Mouse (Mus musculus): ENCODE measurements around the gene Bcl2.
"Not testable (repeated sequence)": the region's sequence is repeated elsewhere in the genome, so short reads cannot be mapped to it uniquely, and the experiment has no call there.

Gene Bcl2

GRCm38 (mm10) chr1:106713621-106714529 is at the start of gene Bcl2:
Bcl2 (minus strand) TSS chr1:106714274.
- DNase-seq (ENCODE audit: low spot score in 2 of 2) = peak; percentile 52 to 62

DNA sequence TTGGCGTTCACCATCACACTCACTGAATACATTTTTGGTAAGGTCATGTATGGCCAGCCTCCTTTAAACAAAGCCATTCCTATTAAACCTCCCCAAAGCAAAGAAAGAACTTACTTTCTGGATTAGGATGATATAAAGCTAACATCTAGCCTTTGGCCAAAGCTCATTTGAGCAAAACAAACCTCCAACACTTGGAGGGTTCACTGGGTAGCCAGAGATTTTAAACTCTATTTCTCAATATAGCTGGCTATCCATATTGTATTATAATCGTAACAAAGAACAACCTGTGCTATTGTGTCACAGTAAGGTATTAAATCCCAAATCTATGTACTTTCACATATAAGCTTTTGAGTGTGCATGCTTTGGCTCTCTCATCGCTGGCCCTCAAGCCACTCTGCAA is 46.7 kb upstream of the Bcl2 start:
- no peak for DNase-seq (ENCODE audit: low spot score in 2 of 2)

GRCm38 (mm10) chr1:106759572-106760435 is 45.7 kb upstream of the Bcl2 start, which contains the start of gene Kdsr:
Kdsr (minus strand) TSS chr1:106759727.
- DNase-seq (ENCODE audit: low spot score in 2 of 2) = peak; percentile 92 to 93

- peak in 1 of 2 experiments; percentile 6 for DNase-seq (ENCODE audit: low spot score in 2 of 2)
Observed at GRCm38 (mm10) chr1:106758734-106759571, 44.9 kb upstream of the Bcl2 start.

- DNase-seq (ENCODE audit: low spot score in 2 of 2) = no peak
Observed at GRCm38 (mm10) chr1:106756633-106757032, 42.6 kb upstream of the Bcl2 start.

GRCm38 (mm10) chr1:106752013-106752412 is 37.9 kb upstream of the Bcl2 start:
- DNase-seq (ENCODE audit: low spot score in 2 of 2) = no peak

- no peak for DNase-seq (ENCODE audit: low spot score in 2 of 2)
Observed at GRCm38 (mm10) chr1:106750656-106751055, 36.6 kb upstream of the Bcl2 start.

DNA sequence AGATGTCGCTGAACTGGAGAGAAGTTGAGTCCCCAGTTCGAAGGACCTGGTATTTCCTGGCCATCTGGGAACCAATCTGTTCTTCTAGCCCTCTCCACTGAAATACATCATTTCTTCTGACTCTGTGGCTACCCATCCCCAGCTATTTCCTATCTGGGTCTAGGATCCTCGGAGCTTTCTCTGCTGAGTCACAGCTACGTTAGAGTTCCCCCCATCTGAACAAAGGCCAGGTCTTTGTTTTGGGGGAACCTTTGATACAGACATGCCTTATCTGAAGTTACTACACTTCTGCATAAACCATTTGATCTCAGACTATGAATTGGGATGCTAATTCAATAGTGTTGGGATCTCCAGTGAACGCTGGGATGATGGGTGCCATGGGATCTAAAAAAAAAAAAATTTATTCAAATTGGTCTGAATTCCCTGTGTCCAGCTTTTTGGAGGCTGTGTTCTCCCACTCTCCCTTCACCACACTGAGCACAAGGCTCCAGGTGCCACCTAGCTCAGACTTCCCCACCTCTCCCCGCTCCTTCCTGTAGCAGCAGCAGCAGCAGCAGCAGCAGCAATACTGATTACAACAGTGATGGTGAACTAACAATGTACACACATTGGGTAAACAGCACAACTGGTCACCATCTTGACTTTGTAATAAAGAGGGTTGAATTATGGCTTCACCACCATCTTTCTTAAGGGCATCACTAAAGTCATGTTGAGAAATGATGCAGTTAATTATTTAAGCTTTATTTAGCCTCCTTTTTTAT is 34.7 kb upstream of the Bcl2 start:
- DNase-seq (ENCODE audit: low spot score in 2 of 2) = no peak

DNA sequence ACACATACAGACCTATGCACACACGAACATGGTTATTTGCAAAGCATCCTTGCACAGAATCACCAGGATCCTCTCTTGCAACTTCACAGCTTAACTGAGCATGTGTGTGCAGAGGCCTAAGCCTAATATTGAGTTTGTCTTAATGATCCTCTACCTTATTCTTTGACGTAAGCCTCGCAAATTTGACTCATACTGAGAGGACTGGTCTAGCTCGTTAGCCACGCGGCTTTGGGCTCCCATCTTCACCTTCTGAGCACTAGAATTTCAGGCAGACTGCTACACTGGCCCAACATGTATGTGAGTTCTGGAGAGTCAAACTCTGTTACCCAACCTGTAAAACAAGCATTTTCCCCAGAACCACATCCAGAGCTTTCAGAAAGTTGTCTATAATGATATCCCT is 28.9 kb upstream of the Bcl2 start:
- DNase-seq (ENCODE audit: low spot score in 2 of 2) = no peak

GRCm38 (mm10) chr1:106740735-106741134 is 26.7 kb upstream of the Bcl2 start:
- DNase-seq (ENCODE audit: low spot score in 2 of 2) = no peak

DNA sequence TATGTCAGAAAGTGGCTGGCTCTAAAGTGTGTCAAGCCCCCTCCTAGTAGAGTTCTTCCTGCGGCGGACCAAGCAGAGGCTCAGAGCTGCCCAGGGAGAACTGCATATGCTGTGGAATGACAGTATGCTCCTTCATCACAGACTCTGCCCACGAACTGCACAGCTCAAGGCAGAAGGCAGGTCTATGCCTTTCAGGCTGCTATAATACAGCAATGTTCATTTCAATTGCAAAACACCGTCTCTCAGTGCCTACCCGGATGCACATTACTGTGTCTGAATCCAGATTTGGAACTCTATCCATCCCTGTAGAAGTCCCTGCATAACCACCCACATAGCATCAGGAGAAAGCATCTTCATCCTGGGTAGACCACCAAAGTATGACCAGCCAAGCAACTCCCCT is 25.7 kb upstream of the Bcl2 start:
- no peak for DNase-seq (ENCODE audit: low spot score in 2 of 2)

DNA sequence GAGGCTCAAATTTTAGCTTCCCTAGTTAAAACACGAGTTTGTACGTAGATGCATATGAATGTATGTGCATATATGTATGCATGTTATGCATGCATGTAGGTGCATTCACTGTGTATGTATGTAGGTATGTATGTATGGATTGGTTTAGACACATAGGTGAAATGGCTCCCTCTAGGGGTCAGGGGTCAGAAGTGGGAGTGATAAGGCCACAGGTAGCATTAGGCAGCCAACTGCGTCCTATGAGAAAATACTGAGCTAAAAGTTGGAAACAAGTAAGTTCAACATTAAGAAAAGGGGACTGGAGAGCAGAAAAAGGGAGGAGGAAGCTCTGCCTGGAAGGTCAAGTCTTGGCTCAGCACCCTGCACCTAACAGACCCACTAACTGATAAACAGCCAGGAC is 24.0 kb upstream of the Bcl2 start:
- no peak for DNase-seq (ENCODE audit: low spot score in 2 of 2)

DNA sequence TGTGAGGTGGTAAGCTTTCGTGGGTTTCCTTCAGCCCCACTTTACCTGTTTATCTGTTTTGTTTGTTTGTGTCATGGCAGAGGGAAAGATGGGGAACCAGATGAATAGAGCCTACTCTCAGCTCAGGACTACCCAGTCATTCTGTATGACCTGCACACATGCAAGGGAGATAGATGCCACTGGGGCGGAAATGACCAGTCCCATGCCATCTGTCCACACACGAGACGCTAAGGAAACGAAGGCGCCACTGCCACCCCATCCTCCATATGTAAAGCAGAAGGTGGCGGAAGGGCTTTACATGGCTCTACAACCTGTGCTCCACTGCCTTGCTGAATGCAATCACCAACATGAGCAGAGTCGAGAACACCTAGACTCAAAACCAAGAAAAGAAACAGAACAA is 22.1 kb upstream of the Bcl2 start:
- DNase-seq (ENCODE audit: low spot score in 2 of 2) = no peak

- DNase-seq (ENCODE audit: low spot score in 2 of 2) = peak in 1 of 2 experiments; percentile 44
Observed at GRCm38 (mm10) chr1:106735586-106735985, 21.5 kb upstream of the Bcl2 start.

GRCm38 (mm10) chr1:106722061-106722460 is 8.0 kb upstream of the Bcl2 start:
- no peak for DNase-seq (ENCODE audit: low spot score in 2 of 2)

DNA sequence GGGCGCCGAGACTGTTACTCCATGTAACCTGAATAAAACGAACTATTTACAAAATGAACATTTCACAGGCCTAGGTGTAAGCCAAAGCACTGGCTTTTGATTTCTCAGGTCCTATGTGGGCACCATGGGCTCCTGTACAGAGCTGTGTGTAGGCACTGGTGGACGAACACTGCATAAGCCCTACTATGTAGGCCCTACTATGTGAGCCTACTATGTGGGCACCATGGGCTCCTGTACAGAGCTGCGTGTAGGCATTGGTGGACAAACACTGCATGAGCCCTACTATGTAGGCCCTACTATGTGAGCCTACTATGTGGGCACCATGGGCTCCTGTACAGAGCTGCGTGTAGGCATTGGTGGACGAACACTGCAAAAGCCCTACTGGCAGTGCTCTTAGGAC is 3.7 kb upstream of the Bcl2 start:
- DNase-seq (ENCODE audit: low spot score in 2 of 2) = not testable (repeated sequence)

GRCm38 (mm10) chr1:106717071-106717601 is 3.1 kb upstream of the Bcl2 start:
- peak; percentile 66 to 81 for DNase-seq (ENCODE audit: low spot score in 2 of 2)

DNA sequence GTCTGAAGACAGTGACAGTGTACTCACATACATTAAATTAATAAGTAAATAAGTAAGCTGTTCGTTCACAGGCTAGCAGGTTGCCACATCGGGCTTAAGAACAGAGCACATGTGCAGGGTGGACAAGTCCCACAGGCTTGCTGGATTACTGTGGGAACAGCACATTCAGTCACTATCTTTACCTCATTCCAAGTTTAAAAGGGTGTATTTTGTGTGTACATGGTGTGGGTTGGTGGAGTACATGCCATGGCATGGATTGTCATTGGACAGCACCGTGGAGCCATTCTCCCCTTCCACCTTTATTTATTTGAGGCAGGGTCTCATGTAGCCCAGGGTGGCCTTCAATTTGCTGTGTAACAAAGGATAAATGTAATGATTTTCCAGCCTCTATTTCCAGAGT is 2.1 kb upstream of the Bcl2 start:
- no peak for DNase-seq (ENCODE audit: low spot score in 2 of 2)

GRCm38 (mm10) chr1:106715111-106716083 is 1.3 kb upstream of the Bcl2 start:
- no peak for DNase-seq (ENCODE audit: low spot score in 2 of 2)
